Mouse (Mus musculus) heart, postnatal 14 days (tissue): ENCODE results near the gene Natd1. TPM values are rescaled to one million over a fixed set of nuclear protein-coding genes. Genes with fewer than 3 reads are reported as not detected.

Source experiments
- DNase-seq, 2 experiments: peaks; one replicate each; pipeline ENCODE4 v3.0.0; 2021 to 2022
- intact Hi-C: fragments of 180-260 bp; cut with DNase I; formaldehyde crosslinking; loops from one replicate; pipeline ENCODE4 v1.15.1; 2025
- total RNA-seq, 2 experiments: library from RNA; stranded (reverse); gene quantifications; 2 replicates each; pipeline ENCODE4 v1.2.3; 2021

Gene Natd1
- total RNA-seq, 2 experiments from 2014 or later = 14.5 to 17.4 TPM

DNA sequence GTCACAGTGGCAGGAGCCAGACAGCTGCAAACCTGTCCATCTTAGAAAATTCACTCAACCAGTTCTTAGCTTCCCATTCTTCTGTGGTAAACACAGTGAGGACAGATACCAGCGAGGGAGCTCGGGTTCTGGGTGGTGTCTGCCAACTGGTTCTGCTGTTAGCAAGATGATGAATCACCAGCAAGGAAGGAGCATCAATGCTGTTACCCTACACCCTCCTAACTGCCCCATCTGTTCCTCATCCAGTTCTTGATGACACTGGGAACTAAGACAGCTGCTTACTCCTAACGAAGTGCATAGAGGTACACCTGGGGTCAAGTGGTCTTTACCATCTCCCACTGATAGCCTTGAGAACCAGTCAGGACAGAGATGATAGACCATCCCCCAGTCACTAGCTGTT is 58.0 kb downstream of the Natd1 start:
- intact Hi-C loops = no loop called here
- no peak for DNase-seq

Other genes with a start within 250 kb of the Natd1 start
- gene Llgl1, start 215.0 kb downstream of the Natd1 start, total RNA-seq = 10 to 100 TPM; 16.9 to 18.0 TPM
- gene Flii, start 187.5 kb downstream of the Natd1 start, total RNA-seq = 100 to 1,000 TPM; 106 to 112 TPM
- 10 to 100 TPM; 28.0 to 28.5 TPM for gene Mief2, start 186.4 kb downstream of the Natd1 start, total RNA-seq
- gene Top3a, start 137.4 kb downstream of the Natd1 start, total RNA-seq = 1 to 10 TPM; 4.5 to 4.8 TPM
- 10 to 100 TPM; 16.9 to 19.3 TPM for gene Smcr8, start 137.2 kb downstream of the Natd1 start, total RNA-seq
- gene Shmt1, start 103.0 kb downstream of the Natd1 start, total RNA-seq = 10 to 100 TPM in 1 of 2 experiments, 1 to 10 TPM in 1; 8.1 to 11.1 TPM
- gene Dhrs7b, start 84.1 kb downstream of the Natd1 start, total RNA-seq = 10 to 100 TPM; 20.6 to 20.7 TPM
- 10 to 100 TPM; 30.0 to 33.3 TPM for gene Tmem11, start 35.5 kb downstream of the Natd1 start, total RNA-seq
- gene Map2k3, start 17.3 kb upstream of the Natd1 start, total RNA-seq = 10 to 100 TPM; 71.2 to 77.8 TPM
- gene Kcnj12, start 107.8 kb upstream of the Natd1 start, total RNA-seq = 10 to 100 TPM; 27.5 to 29.0 TPM
- gene Tnfrsf13b, start 212.0 kb upstream of the Natd1 start, total RNA-seq = 1 to 10 TPM in 1 of 2 experiments, under 1 TPM in 1; 0.91 to 1.1 TPM